Mouse (Mus musculus): Measurements from ENCODE around the gene Pcdh7. TPM values are rescaled to one million over a fixed set of nuclear protein-coding genes. Genes with fewer than 3 reads are reported as not detected.

Pcdh7 gene
- polyA plus RNA-seq, 1 experiment: 3.6 TPM

DNA sequence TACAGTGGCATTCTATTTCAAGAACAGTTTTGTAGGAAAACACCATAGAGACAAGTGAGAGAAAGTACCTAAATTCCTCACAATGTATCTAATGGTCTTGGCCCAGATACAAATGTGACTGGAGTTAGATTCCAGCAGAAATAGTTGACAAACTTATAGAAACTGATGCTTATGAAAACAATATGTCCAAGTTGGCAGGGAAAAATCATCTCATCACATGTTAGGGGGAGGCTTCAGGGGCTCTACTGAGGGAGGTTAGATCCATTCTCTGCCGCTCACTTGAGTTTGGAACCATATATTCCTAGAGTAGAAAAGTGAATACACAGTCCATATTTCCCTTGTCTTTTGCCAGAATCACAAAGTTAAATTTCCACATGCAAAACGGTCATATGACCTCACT lies 150.1 kb downstream of the Pcdh7 start:
- H3K27me3 ChIP-seq (ENCODE audit: control insufficient read depth, insufficient read depth, low read length): no peaks in the 10 kb centered on the region
- no peaks in the 10 kb centered on the region for H3K36me3 ChIP-seq (ENCODE audit: control insufficient read depth, insufficient read depth, low read length)
- no peak overlapping the region for H3K27ac ChIP-seq (ENCODE audit: control insufficient read depth, insufficient read depth, low read length)
- no peaks in the 10 kb centered on the region for H3K4me1 ChIP-seq (replicated peaks; ENCODE audit: control insufficient read depth, insufficient read depth, low read length)
- H3K4me3 ChIP-seq (ENCODE audit: control insufficient read depth, insufficient read depth, low read length): no peak overlapping the region
- DNase-seq: no peak
- WGBS: 90% methylated on average over 2 of the region's 2 CpGs
- TF ChIP-seq POLR2A (IDR thresholded peaks at IDR 0.05; ENCODE audit: control insufficient read depth, extremely low read depth, insufficient read depth, low read length, poor library complexity): no peak

DNA sequence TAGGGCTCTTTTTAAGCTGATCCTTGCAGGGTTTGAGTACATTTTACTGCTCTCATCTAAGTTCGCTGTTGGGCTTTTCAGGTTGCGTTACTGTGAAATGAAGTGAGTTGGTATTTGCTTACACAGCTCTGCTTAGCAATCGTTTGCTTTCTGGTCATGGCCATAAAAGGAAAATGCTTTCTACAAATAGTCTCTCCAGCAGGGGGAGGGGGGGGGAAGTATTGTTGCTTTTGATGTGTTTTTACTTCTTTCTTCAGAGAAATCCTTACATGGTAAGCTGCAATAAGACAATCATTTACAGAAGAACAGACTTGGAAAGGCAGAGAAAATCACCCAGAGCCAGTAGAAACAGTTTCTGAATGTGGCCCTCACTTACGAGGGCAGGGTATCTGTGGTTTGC lies 150.9 kb downstream of the Pcdh7 start:
- Histone ChIP-seq H3K4me1 (replicated peaks; ENCODE audit: control insufficient read depth, insufficient read depth, low read length) (no peaks in the 10 kb centered on the region), H3K36me3 (ENCODE audit: control insufficient read depth, insufficient read depth, low read length) (no peaks in the 10 kb centered on the region), H3K4me3 (ENCODE audit: control insufficient read depth, insufficient read depth, low read length) (no peak overlapping the region), H3K27me3 (ENCODE audit: control insufficient read depth, insufficient read depth, low read length) (no peaks in the 10 kb centered on the region), H3K27ac (ENCODE audit: control insufficient read depth, insufficient read depth, low read length) (no peak overlapping the region)
- no peak for DNase-seq
- 38% methylated on average over 4 of the region's 4 CpGs for WGBS
- TF ChIP-seq CTCF (IDR thresholded peaks at IDR 0.05; ENCODE audit: borderline replicate concordance, control insufficient read depth, extremely low read depth, insufficient read depth, low read length, poor library complexity) (no peak), POLR2A (IDR thresholded peaks at IDR 0.05; ENCODE audit: control insufficient read depth, extremely low read depth, insufficient read depth, low read length, poor library complexity) (no peak)

DNA sequence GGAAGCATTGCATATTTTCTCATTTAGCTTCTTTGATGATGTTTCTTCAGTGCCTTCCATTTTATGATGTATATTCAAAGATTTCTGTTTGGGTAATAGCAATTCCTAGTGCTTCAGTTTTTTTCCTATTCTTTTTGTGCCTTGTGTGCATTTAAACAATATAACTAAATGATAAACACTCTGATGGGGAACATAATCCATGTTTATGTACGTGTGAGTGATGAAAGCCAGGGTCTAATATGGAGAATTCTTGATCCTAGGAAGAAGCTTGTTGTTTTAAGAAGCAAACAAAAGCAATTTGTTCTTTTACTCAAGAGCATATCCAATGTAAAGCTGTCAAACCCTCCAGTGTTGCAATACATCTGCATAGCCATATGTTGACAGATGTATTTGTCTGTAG lies 153.0 kb downstream of the Pcdh7 start:
- no peak for DNase-seq
- H3K27me3 ChIP-seq (ENCODE audit: control insufficient read depth, insufficient read depth, low read length): no peaks in the 10 kb centered on the region
- no peaks in the 10 kb centered on the region for H3K4me1 ChIP-seq (replicated peaks; ENCODE audit: control insufficient read depth, insufficient read depth, low read length)
- 86% methylated on average over 1 of the region's 1 CpGs for WGBS
- H3K36me3 ChIP-seq (ENCODE audit: control insufficient read depth, insufficient read depth, low read length): no peaks in the 10 kb centered on the region
- no peak overlapping the region for H3K27ac ChIP-seq (ENCODE audit: control insufficient read depth, insufficient read depth, low read length)
- TF ChIP-seq POLR2A (IDR thresholded peaks at IDR 0.05; ENCODE audit: control insufficient read depth, extremely low read depth, insufficient read depth, low read length, poor library complexity) (no peak), CTCF (IDR thresholded peaks at IDR 0.05; ENCODE audit: borderline replicate concordance, control insufficient read depth, extremely low read depth, insufficient read depth, low read length, poor library complexity) (no peak)
- no peak overlapping the region for H3K4me3 ChIP-seq (ENCODE audit: control insufficient read depth, insufficient read depth, low read length)

DNA sequence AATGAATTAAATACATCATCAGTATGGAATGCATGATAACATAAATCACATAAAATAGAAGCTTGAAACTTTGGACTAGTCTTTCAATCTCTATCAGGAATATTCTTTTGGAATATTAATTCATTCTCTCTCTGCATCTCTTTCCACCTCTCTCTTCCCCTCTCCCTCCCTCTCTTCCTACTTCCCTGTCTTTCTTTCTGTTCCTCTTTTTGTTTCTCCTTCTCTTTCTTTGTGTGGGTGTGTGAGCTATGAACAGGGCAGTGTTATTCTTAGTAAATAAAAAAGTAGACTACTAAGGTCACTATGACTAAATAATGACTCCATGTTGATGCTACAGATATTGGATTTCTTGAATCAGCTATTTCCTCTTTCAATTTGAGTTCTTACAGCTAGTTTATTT lies 167.2 kb downstream of the Pcdh7 start:
- TF ChIP-seq CTCF (IDR thresholded peaks at IDR 0.05; ENCODE audit: borderline replicate concordance, control insufficient read depth, extremely low read depth, insufficient read depth, low read length, poor library complexity) (no peak), POLR2A (IDR thresholded peaks at IDR 0.05; ENCODE audit: control insufficient read depth, extremely low read depth, insufficient read depth, low read length, poor library complexity) (no peak)
- Histone ChIP-seq H3K4me1 (replicated peaks; ENCODE audit: control insufficient read depth, insufficient read depth, low read length) (no peaks in the 10 kb centered on the region), H3K27me3 (ENCODE audit: control insufficient read depth, insufficient read depth, low read length) (no peaks in the 10 kb centered on the region), H3K27ac (ENCODE audit: control insufficient read depth, insufficient read depth, low read length) (no peak overlapping the region), H3K36me3 (ENCODE audit: control insufficient read depth, insufficient read depth, low read length) (no peaks in the 10 kb centered on the region), H3K4me3 (ENCODE audit: control insufficient read depth, insufficient read depth, low read length) (no peak overlapping the region)
- no peak for DNase-seq

DNA sequence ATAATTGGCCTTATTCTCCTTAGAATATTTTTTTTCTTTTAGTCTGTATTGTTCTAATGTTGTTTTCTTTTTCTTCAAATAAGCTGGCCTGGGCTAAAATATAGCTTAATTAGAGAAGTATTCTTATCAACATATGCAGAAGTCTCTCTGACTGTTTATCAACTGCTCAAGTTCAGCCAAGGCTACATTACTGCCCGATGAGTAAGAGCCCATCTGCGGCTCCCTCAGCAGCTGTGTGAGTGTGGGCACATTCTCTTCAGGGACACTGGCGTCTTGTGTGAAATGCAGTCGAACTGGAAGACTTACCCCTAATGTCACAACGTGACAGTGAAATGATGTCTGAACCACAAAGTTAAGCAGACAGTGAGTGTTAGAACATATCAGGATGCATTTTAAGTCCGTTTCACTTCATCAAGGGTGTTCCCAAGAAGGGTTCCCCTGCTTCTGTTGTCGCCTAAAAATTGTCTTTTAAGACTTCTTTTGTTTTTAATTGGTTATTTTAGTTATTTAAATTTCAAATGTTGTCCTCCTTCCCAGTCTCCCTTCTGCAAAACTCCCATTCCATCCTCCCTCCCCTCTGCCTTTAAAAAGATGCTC lies 181.3 kb downstream of the Pcdh7 start:
- DNase-seq: no peak
- no peak for TF ChIP-seq POLR2A (IDR thresholded peaks at IDR 0.05; ENCODE audit: control insufficient read depth, extremely low read depth, insufficient read depth, low read length, poor library complexity)
- TF ChIP-seq CTCF (IDR thresholded peaks at IDR 0.05; ENCODE audit: borderline replicate concordance, control insufficient read depth, extremely low read depth, insufficient read depth, low read length, poor library complexity): no peak
- Histone ChIP-seq H3K27ac (ENCODE audit: control insufficient read depth, insufficient read depth, low read length) (no peak overlapping the region), H3K27me3 (ENCODE audit: control insufficient read depth, insufficient read depth, low read length) (no peaks in the 10 kb centered on the region), H3K4me3 (ENCODE audit: control insufficient read depth, insufficient read depth, low read length) (no peak overlapping the region), H3K36me3 (ENCODE audit: control insufficient read depth, insufficient read depth, low read length) (no peaks in the 10 kb centered on the region), H3K4me1 (replicated peaks; ENCODE audit: control insufficient read depth, insufficient read depth, low read length) (no peaks in the 10 kb centered on the region)
- WGBS: 84% methylated on average over 7 of the region's 7 CpGs

DNA sequence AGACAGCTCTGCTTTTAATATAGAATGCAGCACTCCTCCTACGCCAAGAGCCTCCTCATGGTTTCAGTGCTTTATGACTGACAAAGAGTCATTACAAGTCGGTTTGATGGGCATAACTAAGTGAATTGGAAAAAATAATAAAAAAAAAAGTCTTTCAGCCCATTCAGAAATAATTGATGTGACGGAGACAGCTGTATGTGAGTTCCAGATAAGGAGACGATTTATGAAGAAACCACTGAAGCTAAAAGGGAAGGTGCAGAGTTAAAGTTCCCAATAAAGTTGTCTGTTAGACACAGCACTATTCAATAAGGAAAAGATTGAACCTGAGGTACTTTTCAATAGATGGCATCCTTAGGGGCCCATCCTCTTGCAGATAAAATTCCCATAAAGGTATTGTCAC lies 189.5 kb downstream of the Pcdh7 start:
- H3K36me3 ChIP-seq (ENCODE audit: control insufficient read depth, insufficient read depth, low read length): no peaks in the 10 kb centered on the region
- no peak for DNase-seq
- TF ChIP-seq CTCF (IDR thresholded peaks at IDR 0.05; ENCODE audit: borderline replicate concordance, control insufficient read depth, extremely low read depth, insufficient read depth, low read length, poor library complexity): no peak
- TF ChIP-seq POLR2A (IDR thresholded peaks at IDR 0.05; ENCODE audit: control insufficient read depth, extremely low read depth, insufficient read depth, low read length, poor library complexity): no peak
- 70% methylated on average over 4 of the region's 4 CpGs for WGBS
- no peak overlapping the region for H3K27ac ChIP-seq (ENCODE audit: control insufficient read depth, insufficient read depth, low read length)
- no peaks in the 10 kb centered on the region for H3K4me1 ChIP-seq (replicated peaks; ENCODE audit: control insufficient read depth, insufficient read depth, low read length)
- H3K4me3 ChIP-seq (ENCODE audit: control insufficient read depth, insufficient read depth, low read length): no peak overlapping the region
- H3K27me3 ChIP-seq (ENCODE audit: control insufficient read depth, insufficient read depth, low read length): no peaks in the 10 kb centered on the region

DNA sequence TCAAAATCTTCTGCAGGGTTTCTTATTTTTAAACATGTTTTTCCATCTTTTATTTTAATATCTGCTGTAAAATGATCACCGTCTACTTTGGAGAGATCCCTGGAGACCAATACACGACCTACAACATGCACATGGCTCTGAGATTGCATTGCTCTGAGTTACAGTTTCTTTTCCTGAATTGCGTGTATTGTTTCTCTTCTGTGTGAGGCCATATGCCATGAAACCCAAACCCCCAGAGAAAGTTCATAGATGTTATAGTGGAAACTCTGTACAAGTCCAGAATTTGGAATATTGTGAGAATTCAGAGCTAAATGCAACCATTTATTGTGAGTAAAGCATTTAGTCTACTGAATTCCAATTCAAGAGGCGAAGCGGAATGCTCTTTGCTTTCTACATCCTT lies 203.4 kb downstream of the Pcdh7 start:
- TF ChIP-seq POLR2A (IDR thresholded peaks at IDR 0.05; ENCODE audit: control insufficient read depth, extremely low read depth, insufficient read depth, low read length, poor library complexity): no peak
- TF ChIP-seq CTCF (IDR thresholded peaks at IDR 0.05; ENCODE audit: borderline replicate concordance, control insufficient read depth, extremely low read depth, insufficient read depth, low read length, poor library complexity): no peak
- Histone ChIP-seq H3K4me3 (ENCODE audit: control insufficient read depth, insufficient read depth, low read length) (no peak overlapping the region), H3K4me1 (replicated peaks; ENCODE audit: control insufficient read depth, insufficient read depth, low read length) (no peaks in the 10 kb centered on the region), H3K36me3 (ENCODE audit: control insufficient read depth, insufficient read depth, low read length) (no peaks in the 10 kb centered on the region), H3K27me3 (ENCODE audit: control insufficient read depth, insufficient read depth, low read length) (no peaks in the 10 kb centered on the region), H3K27ac (ENCODE audit: control insufficient read depth, insufficient read depth, low read length) (no peak overlapping the region)
- no peak for DNase-seq
- WGBS: 91% methylated on average over 5 of the region's 5 CpGs
